Comparison of ENCODE assay signal across 26 mouse cellular contexts in genomic region chr1:63122005-63122404, GRCm38 (mm10). TPM values are rescaled to one million over a fixed set of nuclear protein-coding genes. Genes with fewer than 3 reads are reported as not detected.
DNase-seq lines count a peak whose midpoint lies in the region; ATAC-seq lines count a peak whose summit lies in the region.
"Had no signal": no experiment of that assay in that cellular context is flagged by ENCODE, and none has a peak within 500 bp of the region (broad histone marks: within the 10 kb centered on the region; RNA-seq: fewer than 3 reads in every experiment).

No protein-coding gene starts in this region.

- no peak overlapping the region for H3K9ac ChIP-seq in liver, embryonic 15.5 days
- no peak overlapping the region for H3K9ac ChIP-seq in liver, embryonic 11.5 days (ENCODE audit: low read depth, low read length)
- no peak overlapping the region for H3K9ac ChIP-seq in hindbrain, embryonic 14.5 days
- H3K9ac ChIP-seq: forebrain, embryonic 13.5 days; heart, embryonic 12.5 days; heart, embryonic 15.5 days; hindbrain, embryonic 12.5 days had no signal

- H3K4me3 ChIP-seq in liver, embryonic 15.5 days (replicated peaks), result no peak overlapping the region
- H3K4me3 ChIP-seq in liver, embryonic 11.5 days (ENCODE audit: low read depth, low read length), result no peak overlapping the region
- H3K4me3 ChIP-seq in hindbrain, embryonic 14.5 days (replicated peaks; ENCODE audit: low read length), result no peak overlapping the region
- H3K4me3 ChIP-seq: forebrain, embryonic 10.5 days; forebrain, embryonic 13.5 days; gastrocnemius, adult 2 months; heart, embryonic 12.5 days; heart, embryonic 15.5 days; hindbrain, embryonic 12.5 days had no signal

- no peak for DNase-seq in liver, embryonic 11.5 days (ENCODE audit: low spot score)
- DNase-seq in 416B (ENCODE audit: low read depth), result peak; percentile 97
- no peak for DNase-seq in hindbrain, embryonic 14.5 days (ENCODE audit: low spot score)
- DNase-seq in right cerebral cortex, postnatal 25 days, result no peak
- DNase-seq: adrenal gland, adult 2 months; adrenal gland, postnatal 14 days; cerebellum, adult 11-12 months; cerebellum, adult 8-10 months; cerebellum, postnatal 10 days; cerebellum, postnatal 36 days; gastrocnemius, adult 2 months; gastrocnemius, postnatal 14 days; heart, adult 18-20 months; heart, postnatal 10 days; heart, postnatal 4 days had no signal

- H3K27ac ChIP-seq in liver, embryonic 15.5 days (replicated peaks), result peak overlapping the region; percentile 35; the same call in 1 of the 2 replicates
- H3K27ac ChIP-seq in liver, embryonic 11.5 days (ENCODE audit: low read depth, low read length), result no peak overlapping the region
- no peak overlapping the region for H3K27ac ChIP-seq in hindbrain, embryonic 14.5 days
- H3K27ac ChIP-seq: forebrain, embryonic 10.5 days; forebrain, embryonic 13.5 days; gastrocnemius, adult 2 months; heart, embryonic 15.5 days; hindbrain, embryonic 12.5 days had no signal

- H3K4me2 ChIP-seq in liver, embryonic 15.5 days, result no peak overlapping the region
- H3K4me2 ChIP-seq in liver, embryonic 11.5 days, result no peak overlapping the region
- no peak overlapping the region for H3K4me2 ChIP-seq in hindbrain, embryonic 14.5 days (replicated peaks)
- H3K4me2 ChIP-seq: forebrain, embryonic 13.5 days; heart, embryonic 12.5 days; heart, embryonic 15.5 days; hindbrain, embryonic 12.5 days had no signal

- WGBS in liver, embryonic 15.5 days (ENCODE audit: insufficient replicate concordance), result 41% methylated on average over 6 of the region's 6 CpGs
- WGBS in liver, embryonic 11.5 days, result 81% methylated on average over 6 of the region's 6 CpGs
- 92% methylated on average over 6 of the region's 6 CpGs for WGBS in hindbrain, embryonic 14.5 days

- no peaks in the 10 kb centered on the region for H3K27me3 ChIP-seq in liver, embryonic 15.5 days
- H3K27me3 ChIP-seq in liver, embryonic 11.5 days (replicated peaks; ENCODE audit: control insufficient read depth, insufficient read depth, low read length), result no peaks in the 10 kb centered on the region
- H3K27me3 ChIP-seq in hindbrain, embryonic 14.5 days (ENCODE audit: control insufficient read depth, insufficient read depth, low read length), result no peaks in the 10 kb centered on the region
- H3K27me3 ChIP-seq: forebrain, embryonic 13.5 days; heart, embryonic 12.5 days; heart, embryonic 15.5 days; hindbrain, embryonic 12.5 days had no signal

- peaks cover 37% of the 10 kb centered on the region for H3K4me1 ChIP-seq in liver, embryonic 15.5 days (replicated peaks)
- peaks cover 4% of the 10 kb centered on the region for H3K4me1 ChIP-seq in liver, embryonic 11.5 days (replicated peaks; ENCODE audit: control insufficient read depth, insufficient read depth, low read length)
- no peaks in the 10 kb centered on the region; the same call in 1 of the 2 replicates for H3K4me1 ChIP-seq in hindbrain, embryonic 14.5 days (replicated peaks; ENCODE audit: control insufficient read depth, insufficient read depth, low read length)
- H3K4me1 ChIP-seq: forebrain, embryonic 10.5 days; forebrain, embryonic 13.5 days had no signal

- H3K36me3 ChIP-seq in liver, embryonic 15.5 days (replicated peaks), result peaks cover 75% of the 10 kb centered on the region
- peaks cover 53% of the 10 kb centered on the region for H3K36me3 ChIP-seq in liver, embryonic 11.5 days (ENCODE audit: control insufficient read depth, insufficient read depth, low read length)
- H3K36me3 ChIP-seq in hindbrain, embryonic 14.5 days (replicated peaks; ENCODE audit: control insufficient read depth, insufficient read depth), result peaks cover 73% of the 10 kb centered on the region

- no peak for ATAC-seq in liver, embryonic 15.5 days (ENCODE audit: insufficient read depth)
- ATAC-seq in liver, embryonic 11.5 days (replicated peaks; ENCODE audit: low FRiP score), result no peak
- ATAC-seq in common myeloid progenitor, adult 5-6 weeks (replicated peaks; ENCODE audit: low read depth, poor library complexity, severe bottlenecking), result peak; percentile 69
- peak; percentile 61 for ATAC-seq in megakaryocyte, adult 5-6 weeks (ENCODE audit: poor library complexity, severe bottlenecking)
- no peak for ATAC-seq in hindbrain, embryonic 14.5 days (ENCODE audit: low FRiP score)
- ATAC-seq: CD4-positive, CD25-positive, alpha-beta regulatory T cell, adult 4 months; forebrain, embryonic 13.5 days; forebrain, embryonic 16.5 days; hindbrain, embryonic 16.5 days had no signal

- no peaks in the 10 kb centered on the region for H3K9me3 ChIP-seq in liver, embryonic 15.5 days (replicated peaks)
- no peaks in the 10 kb centered on the region for H3K9me3 ChIP-seq in liver, embryonic 11.5 days (ENCODE audit: control insufficient read depth, low read length)
- H3K9me3 ChIP-seq in hindbrain, embryonic 14.5 days (ENCODE audit: control insufficient read depth, low read length), result no peaks in the 10 kb centered on the region
- H3K9me3 ChIP-seq: forebrain, embryonic 10.5 days; forebrain, embryonic 13.5 days; heart, embryonic 12.5 days; heart, embryonic 15.5 days; hindbrain, embryonic 12.5 days had no signal

RNA-seq across cellular contexts. Expression of gene Ino80d, which starts 7.5 kb away (rescaled TPM):
- 4.6 and 5.0 TPM in 2 replicates for polyA plus RNA-seq in liver, embryonic 15.5 days (2015; fragmentation: Nextera tagmentation; extraction: Ambion mirVana)
- polyA plus RNA-seq in liver, embryonic 11.5 days (2014; fragmentation: Nextera tagmentation; extraction: Ambion mirVana), result 8.5 and 10.6 TPM in 2 replicates
- total RNA-seq in common myeloid progenitor, adult 5-6 weeks (2017), result 27.0 and 30.2 TPM in 2 replicates
- 35.5 and 36.0 TPM in 2 replicates for total RNA-seq in megakaryocyte, adult 5-6 weeks (2015)
- total RNA-seq in megakaryocyte, adult 5-6 weeks (2017), result 13.8 and 19.9 TPM in 2 replicates
- polyA plus RNA-seq in hindbrain, embryonic 14.5 days (2014; fragmentation: Nextera tagmentation; extraction: Ambion mirVana), result 11.4 and 13.5 TPM in 2 replicates

RNA-seq across cellular contexts. Expression of gene Eef1b2, which starts 54.6 kb away (rescaled TPM):
- polyA plus RNA-seq in liver, embryonic 15.5 days (2015; fragmentation: Nextera tagmentation; extraction: Ambion mirVana), result 246 and 251 TPM in 2 replicates
- 694 and 775 TPM in 2 replicates for polyA plus RNA-seq in liver, embryonic 11.5 days (2014; fragmentation: Nextera tagmentation; extraction: Ambion mirVana)
- total RNA-seq in common myeloid progenitor, adult 5-6 weeks (2017), result 2,942 and 3,478 TPM in 2 replicates
- total RNA-seq in megakaryocyte, adult 5-6 weeks (2015), result 882 and 903 TPM in 2 replicates
- 1,598 and 1,756 TPM in 2 replicates for total RNA-seq in megakaryocyte, adult 5-6 weeks (2017)
- 487 and 490 TPM in 2 replicates for polyA plus RNA-seq in hindbrain, embryonic 14.5 days (2014; fragmentation: Nextera tagmentation; extraction: Ambion mirVana)

RNA-seq across cellular contexts. Expression of gene Ndufs1, which starts 54.6 kb away (rescaled TPM):
- 94.0 and 100 TPM in 2 replicates for polyA plus RNA-seq in liver, embryonic 15.5 days (2015; fragmentation: Nextera tagmentation; extraction: Ambion mirVana)
- 184 and 197 TPM in 2 replicates for polyA plus RNA-seq in liver, embryonic 11.5 days (2014; fragmentation: Nextera tagmentation; extraction: Ambion mirVana)
- total RNA-seq in common myeloid progenitor, adult 5-6 weeks (2017), result 125 and 152 TPM in 2 replicates
- 91.8 and 101 TPM in 2 replicates for total RNA-seq in megakaryocyte, adult 5-6 weeks (2015)
- total RNA-seq in megakaryocyte, adult 5-6 weeks (2017), result 87.4 and 108 TPM in 2 replicates
- polyA plus RNA-seq in hindbrain, embryonic 14.5 days (2014; fragmentation: Nextera tagmentation; extraction: Ambion mirVana), result 153 and 159 TPM in 2 replicates

Comparison
In these comparisons a context has a peak if more than half of its experiments do, and no peak if none do; other contexts are left out.
1. ATAC-seq: peak in common myeloid progenitor, adult 5-6 weeks (single experiment) and megakaryocyte, adult 5-6 weeks (single experiment); none in liver, embryonic 15.5 days (single experiment), liver, embryonic 11.5 days (single experiment) and hindbrain, embryonic 14.5 days (single experiment).